Mouse (Mus musculus) midbrain, embryonic 15.5 days (tissue): ENCODE measurements around the gene Mrtfa. TPM values are rescaled to one million over a fixed set of nuclear protein-coding genes. Genes with fewer than 3 reads are reported as not detected.

Experiments used
- ATAC-seq: fragments of 200-750 bp; cut with Nextera tagmentation; replicated peaks from 2 replicates; pipeline ENCODE4 v1.8.0; 2017; ENCODE audit warnings: moderate TSS enrichment
- H3K27ac ChIP-seq: fragments of 300-500 bp; sonication (generic); 2 replicates; pipeline ENCODE4 v1.5.1; 2015; ENCODE audit warnings: mild to moderate bottlenecking, inconsistent platforms
- H3K27me3 ChIP-seq: fragments of 300-500 bp; sonication (generic); replicated peaks from 2 replicates; pipeline ENCODE4 v1.6.1; 2015; ENCODE audit warnings: inconsistent platforms
- H3K36me3 ChIP-seq: fragments of 300-500 bp; sonication (generic); replicated peaks from 2 replicates; pipeline ENCODE4 v1.6.1; 2015; ENCODE audit warnings: inconsistent platforms
- H3K4me1 ChIP-seq: fragments of 300-500 bp; sonication (generic); 2 replicates; pipeline ENCODE4 v1.6.1; 2015; ENCODE audit warnings: inconsistent platforms
- H3K4me2 ChIP-seq: fragments of 300-500 bp; sonication (generic); 2 replicates; pipeline ENCODE4 v1.6.1; 2015; ENCODE audit warnings: inconsistent platforms, mild to moderate bottlenecking, moderate library complexity
- H3K4me3 ChIP-seq: fragments of 300-500 bp; sonication (generic); 2 replicates; pipeline ENCODE4 v1.5.1; 2015; ENCODE audit warnings: mild to moderate bottlenecking, inconsistent platforms
- H3K9ac ChIP-seq: fragments of 300-500 bp; sonication (generic); 2 replicates; pipeline ENCODE4 v1.6.1; 2015; ENCODE audit warnings: mild to moderate bottlenecking, inconsistent platforms
- H3K9me3 ChIP-seq: fragments of 300-500 bp; sonication (generic); 2 replicates; pipeline ENCODE4 v1.6.1; 2016; ENCODE audit warnings: inconsistent platforms
- WGBS: fragments of 180-500 bp; shearing (Covaris S2); methylation state at CpG from one replicate; pipeline ENCODE4 v1.1.7; 2015; ENCODE audit warnings: mixed read lengths; 5-methylcytosine and 5-hydroxymethylcytosine counted together
- polyA plus RNA-seq: library from polyadenylated mRNA; unstranded; fragments of >200 nt; fragmentation: Nextera tagmentation; extraction: Ambion mirVana; gene quantifications from 2 replicates; pipeline ENCODE4 v1.2.1, GENCODE M21; 2015

Gene Mrtfa
- polyA plus RNA-seq, 1 experiment from 2014 or later = 34.4 TPM

- Histone ChIP-seq H3K4me1 (peaks cover 13% of the 10 kb centered on the region), H3K4me2 (no peak overlapping the region), H3K36me3 (no peaks in the 10 kb centered on the region), H3K27ac (no peak overlapping the region), H3K9me3 (no peaks in the 10 kb centered on the region), H3K4me3 (no peak overlapping the region), H3K9ac (no peak overlapping the region), H3K27me3 (no peaks in the 10 kb centered on the region)
- no peak for ATAC-seq
- 89% methylated on average over 4 of the region's 4 CpGs for WGBS
Observed at GRCm38 (mm10) chr15:80979611-80980010, 210.9 kb downstream of the Mrtfa start.

DNA sequence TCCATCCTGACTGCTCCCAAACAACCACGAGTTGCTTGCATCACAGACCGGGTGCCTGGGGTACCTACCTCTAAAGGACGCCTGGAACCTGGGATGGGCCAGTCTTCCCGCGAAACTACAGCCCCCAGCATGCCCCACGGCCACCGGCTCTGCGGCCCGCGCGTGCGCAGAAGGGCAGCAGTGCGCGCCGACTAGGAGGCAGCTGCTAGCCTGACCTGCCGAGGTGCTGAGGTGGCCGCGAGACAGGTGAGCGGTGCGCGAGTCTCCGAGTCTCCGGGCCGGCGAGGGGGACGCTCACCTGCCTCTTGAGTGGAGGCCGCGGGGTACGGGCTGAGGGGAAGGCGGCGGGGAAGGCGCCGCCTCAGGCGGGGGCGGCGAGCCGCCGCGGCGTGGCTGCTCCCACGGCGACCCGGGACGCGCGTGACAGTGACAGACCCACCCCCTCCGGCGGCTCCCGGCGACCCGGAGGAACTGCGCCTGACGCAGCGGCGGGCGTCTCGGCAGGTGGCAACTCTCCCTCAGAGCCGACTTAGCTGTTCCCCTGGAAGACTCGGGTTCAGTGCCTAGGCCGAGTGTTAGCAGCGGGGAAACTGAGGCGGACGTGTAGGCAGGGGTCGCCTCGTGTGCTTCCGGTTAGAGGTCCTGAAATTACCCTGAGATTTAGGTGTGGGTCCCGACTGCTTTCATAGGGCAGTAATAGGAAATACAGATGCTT, 212.8 kb downstream of the Mrtfa start, which contains the start of gene Sgsm3:
Sgsm3 (plus strand) TSS at position 146 of the 715 bp plus-strand sequence.
- WGBS = under 1% methylated on average over 67 of the region's 67 CpGs
- Histone ChIP-seq H3K9me3 (no peaks in the 10 kb centered on the region), H3K36me3 (no peaks in the 10 kb centered on the region), H3K4me2 (peak within 1 kb of the TSS; percentile 76), H3K27ac (peak within 1 kb of the TSS; percentile 75), H3K4me3 (peak within 1 kb of the TSS; percentile 78), H3K27me3 (no peaks in the 10 kb centered on the region), H3K9ac (peak within 1 kb of the TSS; percentile 67), H3K4me1 (peaks cover 13% of the 10 kb centered on the region)
- ATAC-seq = peak; percentile 97

- Histone ChIP-seq H3K4me1 (peaks cover 13% of the 10 kb centered on the region), H3K4me3 (no peak overlapping the region), H3K4me2 (no peak overlapping the region), H3K9me3 (no peaks in the 10 kb centered on the region), H3K27me3 (no peaks in the 10 kb centered on the region), H3K36me3 (no peaks in the 10 kb centered on the region), H3K9ac (no peak overlapping the region), H3K27ac (no peak overlapping the region)
- ATAC-seq = no peak
- 83% methylated on average over 3 of the region's 3 CpGs for WGBS
Observed at GRCm38 (mm10) chr15:80975666-80976065, 214.9 kb downstream of the Mrtfa start.

- no peak overlapping the region for H3K9ac ChIP-seq
- peaks cover 11% of the 10 kb centered on the region for H3K4me1 ChIP-seq
- H3K9me3 ChIP-seq = no peaks in the 10 kb centered on the region
- H3K4me2 ChIP-seq = no peak overlapping the region
- no peaks in the 10 kb centered on the region for H3K27me3 ChIP-seq
- ATAC-seq = no peak
- H3K36me3 ChIP-seq = peaks cover 8% of the 10 kb centered on the region; the same call in 1 of the 2 replicates
- no peak overlapping the region for H3K4me3 ChIP-seq
- WGBS = 52% methylated on average over 5 of the region's 5 CpGs
- H3K27ac ChIP-seq = no peak overlapping the region
Observed at GRCm38 (mm10) chr15:80974311-80974710, 216.2 kb downstream of the Mrtfa start.

GRCm38 (mm10) chr15:80969371-80969770, 221.2 kb downstream of the Mrtfa start:
- ATAC-seq = no peak
- Histone ChIP-seq H3K4me1 (no peaks in the 10 kb centered on the region), H3K9me3 (no peaks in the 10 kb centered on the region), H3K36me3 (peaks cover 43% of the 10 kb centered on the region), H3K27ac (no peak overlapping the region), H3K9ac (no peak overlapping the region), H3K27me3 (no peaks in the 10 kb centered on the region), H3K4me2 (no peak overlapping the region), H3K4me3 (no peak overlapping the region)
- WGBS = 93% methylated on average over 1 of the region's 1 CpGs

Other genes with a start within 250 kb of the Mrtfa start
- 98.7 and 104 TPM in 2 replicates for gene Adsl, start 242.3 kb downstream of the Mrtfa start, polyA plus RNA-seq
- gene Sgsm3, start 213.0 kb downstream of the Mrtfa start, polyA plus RNA-seq = 82.5 and 82.6 TPM in 2 replicates
- 5.3 and 5.8 TPM in 2 replicates for gene Mchr1, start 44.7 kb upstream of the Mrtfa start, polyA plus RNA-seq
- 132 and 138 TPM in 2 replicates for gene Slc25a17, start 170.1 kb upstream of the Mrtfa start, polyA plus RNA-seq
- gene St13, start 209.3 kb upstream of the Mrtfa start, polyA plus RNA-seq = 180 and 190 TPM in 2 replicates
- gene Xpnpep3, start 209.4 kb upstream of the Mrtfa start, polyA plus RNA-seq = 9.5 and 11.2 TPM in 2 replicates
- gene Dnajb7, start 217.5 kb upstream of the Mrtfa start, polyA plus RNA-seq = 1.6 and 1.9 TPM in 2 replicates